Mouse (Mus musculus) MEL (cell line): ENCODE measurements around the gene Cdkn2d. TPM values are rescaled to one million over a fixed set of nuclear protein-coding genes. Genes with fewer than 3 reads are reported as not detected.
A peak's percentile ranks its signal among the peaks of the same experiment; 100 is the strongest.

ENCODE experiments used
- DNase-seq: peaks from one replicate; pipeline ENCODE4 v3.0.0; 2011; ENCODE audit warnings: low read depth, low spot score
- H3K27ac ChIP-seq: 2 replicates; pipeline ENCODE4 v1.5.1; 2012; ENCODE audit warnings: low read depth, mild to moderate bottlenecking, control low read depth, low read length, moderate library complexity; ENCODE audit not compliant: control insufficient read depth
- H3K27me3 ChIP-seq, 2 experiments: fragments of 150-350 bp in 1 of 2; sonication (generic) in 1 of 2; 2 replicates each; pipeline ENCODE4 v1.6.1; 2012; ENCODE audit warnings: low read length in 2 of 2, mild to moderate bottlenecking in 2 of 2, improper control_type of control experiment in 1 of 2, moderate library complexity in 1 of 2; ENCODE audit not compliant: insufficient read depth in 2 of 2, control insufficient read depth in 1 of 2
- H3K36me3 ChIP-seq, 2 experiments: 2 replicates each; pipeline ENCODE4 v1.6.1; 2012 to 2014; ENCODE audit warnings: low read length in 2 of 2, improper control_type of control experiment in 1 of 2, inconsistent platforms in 1 of 2, mild to moderate bottlenecking in 1 of 2; ENCODE audit not compliant: insufficient read depth in 2 of 2, control insufficient read depth in 1 of 2
- H3K4me1 ChIP-seq, 2 experiments: fragments of 150-350 bp in 1 of 2; sonication (generic) in 1 of 2; 2 replicates each; pipeline ENCODE4 v1.6.1; 2012; ENCODE audit warnings: low read length in 2 of 2, improper control_type of control experiment in 1 of 2, mild to moderate bottlenecking in 1 of 2; ENCODE audit not compliant: insufficient read depth in 2 of 2, control insufficient read depth in 1 of 2
- H3K4me3 ChIP-seq, 2 experiments: fragments of 150-350 bp in 1 of 2; sonication (generic) in 1 of 2; 2 replicates each; pipeline ENCODE4 v1.5.1; 2012; ENCODE audit warnings: low read depth in 2 of 2, low read length in 2 of 2, mild to moderate bottlenecking in 2 of 2, moderate library complexity in 2 of 2, control low read depth in 1 of 2, improper control_type of control experiment in 1 of 2; ENCODE audit not compliant: control insufficient read depth in 1 of 2, insufficient read depth in 1 of 2
- H3K79me2 ChIP-seq: 2 replicates; pipeline ENCODE4 v1.6.1; 2012; ENCODE audit warnings: mild to moderate bottlenecking, low read length, moderate library complexity; ENCODE audit not compliant: control insufficient read depth, poor library complexity, insufficient read depth
- H3K9ac ChIP-seq: 2 replicates; pipeline ENCODE4 v1.6.1; 2012; ENCODE audit warnings: low read depth, mild to moderate bottlenecking, control low read depth, low read length, moderate library complexity; ENCODE audit not compliant: control insufficient read depth, poor library complexity, severe bottlenecking
- H3K9me3 ChIP-seq: fragments of 150-350 bp; sonication (generic); replicated peaks from 2 replicates; pipeline ENCODE4 v1.6.1; 2012; ENCODE audit warnings: mild to moderate bottlenecking, low read length, improper control_type of control experiment, moderate library complexity; ENCODE audit not compliant: insufficient read depth
- BHLHE40 ChIP-seq: IDR thresholded peaks from 2 replicates; pipeline ENCODE4 v1.6.1; 2012; ENCODE audit warnings: low read depth, mild to moderate bottlenecking, inconsistent platforms, low read length, improper control_type of control experiment, borderline replicate concordance
- CHD2 ChIP-seq: IDR thresholded peaks from 2 replicates; pipeline ENCODE4 v1.6.1; 2011; ENCODE audit warnings: low read length, improper control_type of control experiment
- CTCF ChIP-seq, 3 experiments: IDR thresholded peaks in 2 of 3; conservative IDR thresholded peaks in 1 of 3; 2 replicates each; pipeline ENCODE4 v1.5.1; 2011 to 2012; ENCODE audit warnings: low read length in 3 of 3, low read depth in 2 of 3, mild to moderate bottlenecking in 2 of 3, improper control_type of control experiment in 1 of 3, inconsistent platforms in 1 of 3, mixed read lengths in 1 of 3, moderate library complexity in 1 of 3; ENCODE audit not compliant: control insufficient read depth in 1 of 3, insufficient read depth in 1 of 3, poor library complexity in 1 of 3, severe bottlenecking in 1 of 3
- E2F4 ChIP-seq: IDR thresholded peaks from 2 replicates; pipeline ENCODE4 v1.6.1; 2011; ENCODE audit warnings: low read depth, low read length, improper control_type of control experiment, borderline replicate concordance
- EP300 ChIP-seq, 2 experiments: IDR thresholded peaks; 2 replicates each; pipeline ENCODE4 v1.6.1; 2011; ENCODE audit warnings: improper control_type of control experiment in 2 of 2, low read length in 2 of 2, low read depth in 1 of 2, mild to moderate bottlenecking in 1 of 2
- ETS1 ChIP-seq: IDR thresholded peaks from 2 replicates; pipeline ENCODE4 v1.6.1; 2012; ENCODE audit warnings: low read depth, mild to moderate bottlenecking, inconsistent platforms, low read length, improper control_type of control experiment, moderate library complexity
- GATA1 ChIP-seq: IDR thresholded peaks from 2 replicates; pipeline ENCODE4 v1.6.1; 2011; ENCODE audit warnings: low read depth, low read length, improper control_type of control experiment
- HCFC1 ChIP-seq: IDR thresholded peaks from 2 replicates; pipeline ENCODE4 v1.6.1; 2012; ENCODE audit warnings: low read depth, mild to moderate bottlenecking, inconsistent platforms, low read length, improper control_type of control experiment, moderate library complexity
- JUND ChIP-seq: IDR thresholded peaks from 2 replicates; pipeline ENCODE4 v1.6.1; 2011; ENCODE audit warnings: low read depth, mild to moderate bottlenecking, improper control_type of control experiment, low read length
- MAFK ChIP-seq: IDR thresholded peaks from 2 replicates; pipeline ENCODE4 v1.6.1; 2011; ENCODE audit warnings: low read depth, mild to moderate bottlenecking, low read length, improper control_type of control experiment, borderline replicate concordance
- MXI1 ChIP-seq: IDR thresholded peaks from 2 replicates; pipeline ENCODE4 v1.6.1; 2011; ENCODE audit warnings: mild to moderate bottlenecking, low read depth, low read length, improper control_type of control experiment
- MYB ChIP-seq: IDR thresholded peaks from 2 replicates; pipeline ENCODE4 v1.6.1; 2011; ENCODE audit warnings: mild to moderate bottlenecking, low read depth, low read length, improper control_type of control experiment
- NELFE ChIP-seq: IDR thresholded peaks from 2 replicates; pipeline ENCODE4 v1.6.1; 2011; ENCODE audit warnings: low read depth, low read length, improper control_type of control experiment
- POLR2A ChIP-seq, 2 experiments: IDR thresholded peaks; 2 replicates each; pipeline ENCODE4 v1.6.1; 2011 to 2012; ENCODE audit warnings: low read length in 2 of 2, mild to moderate bottlenecking in 2 of 2, control low read depth in 1 of 2, improper control_type of control experiment in 1 of 2, low read depth in 1 of 2, moderate library complexity in 1 of 2; ENCODE audit not compliant: control insufficient read depth in 1 of 2, insufficient read depth in 1 of 2, poor library complexity in 1 of 2
- POLR2AphosphoS2 ChIP-seq: IDR thresholded peaks from 2 replicates; pipeline ENCODE4 v1.6.1; 2011; ENCODE audit warnings: low read length, improper control_type of control experiment
- SMC3 ChIP-seq: IDR thresholded peaks from 2 replicates; pipeline ENCODE4 v1.6.1; 2011; ENCODE audit warnings: low read depth, low read length, improper control_type of control experiment
- TAL1 ChIP-seq: IDR thresholded peaks from 2 replicates; pipeline ENCODE4 v1.6.1; 2012; ENCODE audit warnings: mild to moderate bottlenecking, inconsistent platforms, low read length, moderate library complexity, mixed read lengths
- TBP ChIP-seq: IDR thresholded peaks from 2 replicates; pipeline ENCODE4 v1.8.0; 2011; ENCODE audit warnings: low read depth, low read length, improper control_type of control experiment
- ZKSCAN1 ChIP-seq: IDR thresholded peaks from 2 replicates; pipeline ENCODE4 v1.6.1; 2012; ENCODE audit warnings: low read depth, mild to moderate bottlenecking, inconsistent platforms, low read length, improper control_type of control experiment, moderate library complexity
- ZMIZ1 ChIP-seq: IDR thresholded peaks from 2 replicates; pipeline ENCODE4 v1.6.1; 2012; ENCODE audit warnings: low read depth, mild to moderate bottlenecking, inconsistent platforms, low read length, improper control_type of control experiment, moderate library complexity
- polyA plus RNA-seq, 2 experiments: library from polyadenylated mRNA; stranded (reverse) in 1 of 2; unstranded in 1 of 2; fragments of >175 nt in 1 of 2; fragments of >200 nt in 1 of 2; gene quantifications; 2 replicates each; pipeline versions ENCODE4 v1.2.1 to v1.2.4; 2012; ENCODE audit warnings: low replicate concordance in 2 of 2, low read depth in 1 of 2; ENCODE audit not compliant: insufficient read length in 2 of 2, insufficient read depth in 1 of 2, missing spikeins in 1 of 2
- total RNA-seq: library from RNA; depleted of rRNA; stranded (reverse); fragments of 300-350 nt; gene quantifications from 2 replicates; pipeline ENCODE4 v1.2.3, GENCODE M21; 2012

Cdkn2d gene
- total and polyA plus RNA-seq, 3 experiments, result 40.1 to 67.9 TPM; not detected in 1

GRCm38 (mm10) chr9:21266889-21267288 is 24.3 kb downstream of the Cdkn2d start:
- Histone ChIP-seq H3K4me3 (no peak overlapping the region), H3K9ac (no peak overlapping the region), H3K79me2 (peaks cover 22% of the 10 kb centered on the region), H3K27ac (no peak overlapping the region), H3K27me3 (no peaks in the 10 kb centered on the region), H3K36me3 (peaks cover 24 to 27% of the 10 kb centered on the region in 2 experiments), H3K9me3 (no peaks in the 10 kb centered on the region), H3K4me1 (peaks cover 15 to 32% of the 10 kb centered on the region in 2 experiments)
- TF ChIP-seq CTCF (IDR thresholded peaks at IDR 0.05 in 2 of 3, conservative IDR thresholded peaks at IDR 0.05 in 1 of 3; ENCODE audit: control insufficient read depth in 1 of 3, insufficient read depth in 1 of 3, low read depth in 2 of 3, low read length in 3 of 3, poor library complexity in 1 of 3, severe bottlenecking in 1 of 3), result peak in 1 of 3 experiments; percentile 25; a peak in 1 of 6 replicates
- no peak for TF ChIP-seq NELFE
- no peak for TF ChIP-seq MAFK
- TF ChIP-seq ZKSCAN1, result no peak
- TF ChIP-seq JUND, result no peak
- DNase-seq, result peak; percentile 53

DNA sequence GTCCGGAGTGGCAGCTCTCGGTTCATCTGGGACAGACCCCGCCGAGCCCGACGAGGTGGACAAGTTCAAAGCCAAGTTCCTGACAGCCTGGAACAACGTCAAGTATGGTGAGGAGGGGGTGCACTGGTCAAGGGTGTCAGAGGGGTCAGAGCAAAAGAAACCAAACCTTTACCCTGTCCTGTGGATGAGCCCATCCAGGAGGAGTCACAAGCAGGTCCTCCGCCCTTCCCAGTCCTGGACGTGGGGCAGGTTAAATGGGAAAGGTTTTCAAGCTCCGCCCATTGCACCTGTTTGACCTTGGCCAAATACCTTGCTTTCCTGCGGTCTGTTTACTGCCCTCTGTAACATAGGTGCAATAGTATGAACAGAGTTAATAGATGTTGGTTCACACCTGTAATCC is 25.6 kb downstream of the Cdkn2d start:
- peak overlapping the region; percentile 75 for H3K9ac ChIP-seq
- peaks cover 22% of the 10 kb centered on the region for H3K79me2 ChIP-seq
- DNase-seq, result no peak
- H3K27me3 ChIP-seq, result no peaks in the 10 kb centered on the region
- peak overlapping the region; percentile 58 for H3K27ac ChIP-seq
- H3K4me3 ChIP-seq, result peak overlapping the region; percentile 67 to 78
- no peak for TF ChIP-seq ZMIZ1
- no peak for TF ChIP-seq POLR2AphosphoS2
- no peak for TF ChIP-seq CHD2
- no peak for TF ChIP-seq TAL1
- TF ChIP-seq MAFK, result no peak
- TF ChIP-seq POLR2A (IDR thresholded peaks at IDR 0.05; ENCODE audit: control insufficient read depth in 1 of 2, insufficient read depth in 1 of 2, low read depth in 1 of 2, low read length in 2 of 2, poor library complexity in 1 of 2), result no peak
- no peak for TF ChIP-seq E2F4
- TF ChIP-seq SMC3, result no peak
- TF ChIP-seq TBP, result no peak
- TF ChIP-seq GATA1, result no peak
- TF ChIP-seq HCFC1, result no peak
- no peak for TF ChIP-seq BHLHE40
- TF ChIP-seq ETS1, result no peak
- no peak for TF ChIP-seq EP300 (IDR thresholded peaks at IDR 0.05; ENCODE audit: low read depth in 1 of 2, low read length in 2 of 2)
- TF ChIP-seq MXI1, result no peak
- TF ChIP-seq MYB, result no peak
- no peaks in the 10 kb centered on the region for H3K9me3 ChIP-seq
- H3K4me1 ChIP-seq, result peaks cover 22 to 41% of the 10 kb centered on the region in 2 experiments
- peaks cover 20 to 35% of the 10 kb centered on the region in 2 experiments for H3K36me3 ChIP-seq
